Mouse (Mus musculus) thymus, adult 2 months (tissue): ENCODE data around the gene Lman1l. TPM values are rescaled to one million over a fixed set of nuclear protein-coding genes. Genes with fewer than 3 reads are reported as not detected.
A peak's percentile ranks its signal among the peaks of the same experiment; 100 is the strongest.

Experiments
- DNase-seq: peaks from one replicate; pipeline ENCODE4 v3.0.0; 2021
- H3K27ac ChIP-seq: fragments of 200-500 bp; 2 replicates; pipeline ENCODE4 v1.5.1; 2012; ENCODE audit warnings: low read length, control low read depth; ENCODE audit not compliant: control insufficient read depth, insufficient read depth
- H3K27me3 ChIP-seq: fragments of 200-500 bp; 2 replicates; pipeline ENCODE4 v1.6.1; 2012; ENCODE audit warnings: mild to moderate bottlenecking, low read length, moderate library complexity, mixed read lengths; ENCODE audit not compliant: control insufficient read depth, insufficient read depth
- H3K36me3 ChIP-seq: fragments of 200-500 bp; 2 replicates; pipeline ENCODE4 v1.6.1; 2012; ENCODE audit warnings: mild to moderate bottlenecking, low read length, moderate library complexity; ENCODE audit not compliant: control insufficient read depth, insufficient read depth
- H3K4me1 ChIP-seq: fragments of 200-500 bp; replicated peaks from 2 replicates; pipeline ENCODE4 v1.6.1; 2012; ENCODE audit warnings: low read length; ENCODE audit not compliant: control insufficient read depth, insufficient read depth
- H3K4me3 ChIP-seq: fragments of 200-500 bp; 2 replicates; pipeline ENCODE4 v1.5.1; 2012; ENCODE audit warnings: mild to moderate bottlenecking, low read length, control low read depth, moderate library complexity; ENCODE audit not compliant: control insufficient read depth, insufficient read depth
- CTCF ChIP-seq: fragments of 200-500 bp; IDR thresholded peaks from 2 replicates; pipeline ENCODE4 v1.5.1; 2012; ENCODE audit warnings: mild to moderate bottlenecking, control low read depth, low read length, moderate library complexity, borderline replicate concordance; ENCODE audit not compliant: control insufficient read depth, poor library complexity, insufficient read depth; ENCODE audit errors: extremely low read depth
- POLR2A ChIP-seq: fragments of 200-500 bp; IDR thresholded peaks from 2 replicates; pipeline ENCODE4 v1.6.1; 2012; ENCODE audit warnings: mild to moderate bottlenecking, low read length, control low read depth, moderate library complexity; ENCODE audit not compliant: control insufficient read depth, poor library complexity, insufficient read depth; ENCODE audit errors: extremely low read depth
- WGBS: fragments of 180-500 bp; shearing (Covaris S2); methylation state at CpG from one replicate; pipeline ENCODE4 v1.1.7; 2018; 5-methylcytosine and 5-hydroxymethylcytosine counted together
- polyA plus RNA-seq: library from polyadenylated mRNA; depleted of rRNA; stranded (reverse); fragments of >200 nt; gene quantifications from 2 replicates; pipeline ENCODE4 v1.2.3, GENCODE M21; 2012

Lman1l gene
- polyA plus RNA-seq, 1 experiment = 0.20 TPM

- DNase-seq = no peak
- 6% methylated on average over 9 of the region's 9 CpGs for WGBS
- Histone ChIP-seq H3K36me3 (no peaks in the 10 kb centered on the region; the same call in 1 of the 2 replicates), H3K27ac (peak overlapping the region; percentile 85), H3K27me3 (no peaks in the 10 kb centered on the region), H3K4me3 (peak overlapping the region; percentile 56), H3K4me1 (peaks cover 73% of the 10 kb centered on the region)
- TF ChIP-seq CTCF (no peak), POLR2A (no peak)
Measured at GRCm38 (mm10) chr9:57643169-57643855, 22.7 kb upstream of the Lman1l start.

DNA sequence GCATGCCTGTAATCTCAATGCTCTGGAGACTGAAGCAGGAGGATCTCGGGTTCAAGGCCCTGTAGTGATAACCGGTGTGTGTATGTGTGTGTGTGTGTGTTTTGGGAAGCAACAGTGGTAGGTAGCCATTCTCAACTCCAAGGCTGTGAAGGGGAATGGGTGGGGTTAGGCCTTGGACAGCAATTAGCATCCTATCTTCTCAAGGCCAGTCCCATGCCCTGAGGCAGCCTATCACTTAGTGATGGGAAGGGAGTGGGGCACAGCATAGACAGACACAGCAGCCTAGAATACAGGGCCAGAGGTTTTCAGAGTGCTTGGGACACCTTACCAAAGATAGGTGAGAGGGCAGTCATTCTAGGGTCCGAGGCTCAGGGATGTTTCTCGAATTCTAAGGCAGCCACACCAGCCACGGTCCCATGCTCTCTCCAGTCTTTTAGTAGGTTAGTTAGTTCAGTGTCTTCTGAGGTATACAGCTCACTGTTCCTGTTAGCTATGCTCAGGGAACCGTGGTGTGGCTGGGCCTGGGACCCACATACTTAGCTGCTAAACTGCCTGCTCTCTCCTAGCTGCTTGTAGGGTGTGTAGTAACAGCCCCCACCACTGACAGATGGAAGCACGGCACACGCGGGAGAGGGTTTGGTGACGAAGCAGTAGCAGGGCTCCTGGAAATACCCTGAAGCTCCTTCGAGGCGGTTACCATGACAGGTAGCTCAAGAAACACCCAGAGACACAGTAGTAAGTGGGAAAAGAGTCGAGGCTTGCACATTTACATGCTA lies 21.4 kb upstream of the Lman1l start:
- Histone ChIP-seq H3K36me3 (no peaks in the 10 kb centered on the region; the same call in 1 of the 2 replicates), H3K27me3 (no peaks in the 10 kb centered on the region), H3K27ac (peak overlapping the region; percentile 85), H3K4me1 (peaks cover 76% of the 10 kb centered on the region), H3K4me3 (peak overlapping the region; percentile 16)
- 35% methylated on average over 13 of the region's 13 CpGs for WGBS
- DNase-seq = no peak
- no peak for TF ChIP-seq POLR2A
- TF ChIP-seq CTCF = no peak

DNA sequence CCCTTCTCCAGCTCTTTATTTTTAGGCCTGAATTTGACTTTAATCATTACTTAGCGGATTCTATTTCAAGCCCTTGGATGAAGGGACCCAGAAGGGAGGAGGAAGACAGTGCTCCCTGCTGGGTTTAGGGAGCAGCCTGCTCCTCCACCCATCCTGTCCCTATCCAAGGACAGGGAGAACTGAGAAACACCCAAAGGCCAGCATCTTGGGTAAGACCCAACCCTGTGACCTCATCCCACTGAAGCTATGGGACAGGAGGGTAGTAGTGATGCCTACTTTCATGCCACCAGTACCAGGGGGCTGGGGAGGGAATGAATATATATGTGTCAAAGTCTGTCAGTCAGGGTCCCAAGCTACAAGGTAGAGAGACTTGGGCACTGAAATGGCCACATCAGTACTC lies 20.4 kb upstream of the Lman1l start:
- 84% methylated on average over 1 of the region's 1 CpGs for WGBS
- H3K4me1 ChIP-seq = peaks cover 68% of the 10 kb centered on the region
- no peak for TF ChIP-seq CTCF
- no peak for TF ChIP-seq POLR2A
- DNase-seq = no peak
- peak overlapping the region; percentile 85 for H3K27ac ChIP-seq
- no peak overlapping the region for H3K4me3 ChIP-seq
- H3K36me3 ChIP-seq = no peaks in the 10 kb centered on the region; the same call in 1 of the 2 replicates
- no peaks in the 10 kb centered on the region for H3K27me3 ChIP-seq

GRCm38 (mm10) chr9:57640384-57640783 lies 19.8 kb upstream of the Lman1l start:
- Histone ChIP-seq H3K4me3 (peak overlapping the region; percentile 39), H3K27me3 (no peaks in the 10 kb centered on the region), H3K27ac (peak overlapping the region; percentile 90), H3K36me3 (no peaks in the 10 kb centered on the region; the same call in 1 of the 2 replicates), H3K4me1 (peaks cover 68% of the 10 kb centered on the region)
- WGBS = under 1% methylated on average over 15 of the region's 15 CpGs
- TF ChIP-seq CTCF (peak; percentile 47; the same call in 1 of the 2 replicates), POLR2A (peak; percentile 69)
- DNase-seq = peak; percentile 94

GRCm38 (mm10) chr9:57639661-57640328 lies 19.2 kb upstream of the Lman1l start:
- peak overlapping the region; percentile 39 for H3K4me3 ChIP-seq
- no peaks in the 10 kb centered on the region; the same call in 1 of the 2 replicates for H3K36me3 ChIP-seq
- 37% methylated on average over 5 of the region's 5 CpGs for WGBS
- no peak for DNase-seq
- TF ChIP-seq POLR2A (no peak), CTCF (no peak)
- H3K27me3 ChIP-seq = no peaks in the 10 kb centered on the region
- peaks cover 71% of the 10 kb centered on the region for H3K4me1 ChIP-seq
- peak overlapping the region; percentile 90 for H3K27ac ChIP-seq
